Mouse (Mus musculus) right cerebral cortex, adult 2 months (tissue): ENCODE measurements around the gene Sirt7.

ENCODE experiments used
- DNase-seq, 2 experiments: peaks; one replicate each; pipeline ENCODE4 v3.0.0; 2021 to 2022; ENCODE audit warnings: low spot score in 2 of 2

Sirt7 gene

DNA sequence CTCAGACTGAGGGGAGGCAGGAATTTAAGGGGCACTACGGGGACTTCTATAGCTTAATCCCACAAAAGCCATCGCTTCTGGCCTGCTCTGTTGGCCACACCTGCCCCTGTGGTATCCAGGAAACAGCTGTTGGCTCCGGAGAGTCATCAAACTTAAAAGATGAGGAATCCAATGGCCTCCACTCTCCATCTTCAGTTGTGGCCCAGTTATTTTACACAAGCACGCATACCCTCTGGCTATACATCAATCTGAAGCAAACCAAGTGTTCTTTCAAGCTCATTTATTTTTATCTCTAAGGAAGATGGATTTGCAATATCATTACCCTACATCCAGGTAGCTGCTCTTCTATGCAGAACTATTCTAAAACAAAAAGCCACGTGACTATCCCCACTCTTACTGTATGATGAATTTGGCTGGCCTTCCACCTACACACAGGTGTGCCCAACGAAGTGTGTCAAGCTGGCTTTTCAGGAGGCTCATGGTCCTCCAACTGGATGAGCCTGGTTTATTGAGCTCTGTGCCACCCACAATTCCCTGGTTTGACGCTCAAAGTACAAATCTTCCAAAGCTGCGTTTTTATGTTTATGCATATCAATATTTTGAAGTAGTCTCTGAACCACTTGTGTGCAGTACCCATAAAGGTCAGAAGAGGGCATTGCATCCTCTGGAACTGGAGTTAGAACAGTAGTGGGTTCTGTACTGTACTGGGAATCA, 42.6 kb downstream of the Sirt7 start:
- peak in 1 of 2 experiments; percentile 18 for DNase-seq

DNA sequence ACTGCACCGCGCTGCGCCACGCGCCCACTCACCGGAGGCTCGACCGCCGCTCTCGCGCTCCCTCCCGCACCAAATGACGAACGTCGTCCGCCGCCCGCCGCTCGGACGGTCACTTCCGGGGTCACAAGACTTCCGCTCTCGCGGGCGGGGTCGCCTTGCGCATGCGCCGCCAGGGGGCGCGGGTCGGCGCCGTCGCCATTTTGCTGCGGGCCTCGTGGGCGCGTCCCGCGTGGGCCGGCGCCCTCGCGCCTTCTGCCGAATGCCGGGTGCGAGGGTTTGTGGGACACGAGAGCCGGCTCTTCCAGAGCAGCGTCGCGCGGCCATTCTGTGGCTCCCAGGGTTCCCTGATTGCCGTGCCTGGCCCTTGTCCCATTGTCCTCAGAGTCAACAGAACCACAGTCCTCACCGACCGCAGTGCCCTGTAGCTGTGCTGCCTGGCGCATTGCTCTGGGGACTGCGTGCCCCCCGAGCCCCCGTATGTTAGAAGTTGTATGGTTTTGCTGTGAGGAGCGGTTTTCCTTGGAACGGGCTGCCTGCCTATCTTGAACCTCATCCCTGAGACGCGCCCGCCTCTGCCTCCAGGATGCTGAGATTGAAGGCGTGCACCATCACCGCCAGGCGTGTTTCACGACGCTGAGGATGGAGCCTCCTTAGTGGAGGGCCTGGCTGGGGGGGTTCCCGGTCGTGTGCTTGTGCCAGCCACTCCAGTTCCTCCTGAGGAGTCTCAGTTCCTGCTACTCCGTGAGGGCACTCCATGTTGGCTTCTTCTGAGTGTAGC, 43.4 kb downstream of the Sirt7 start, which contains the start of gene Arhgdia:
Gene Arhgdia, minus strand, starts transcription at position 135 of the 778 bp plus-strand sequence.
- peak; percentile 89 for DNase-seq

DNA sequence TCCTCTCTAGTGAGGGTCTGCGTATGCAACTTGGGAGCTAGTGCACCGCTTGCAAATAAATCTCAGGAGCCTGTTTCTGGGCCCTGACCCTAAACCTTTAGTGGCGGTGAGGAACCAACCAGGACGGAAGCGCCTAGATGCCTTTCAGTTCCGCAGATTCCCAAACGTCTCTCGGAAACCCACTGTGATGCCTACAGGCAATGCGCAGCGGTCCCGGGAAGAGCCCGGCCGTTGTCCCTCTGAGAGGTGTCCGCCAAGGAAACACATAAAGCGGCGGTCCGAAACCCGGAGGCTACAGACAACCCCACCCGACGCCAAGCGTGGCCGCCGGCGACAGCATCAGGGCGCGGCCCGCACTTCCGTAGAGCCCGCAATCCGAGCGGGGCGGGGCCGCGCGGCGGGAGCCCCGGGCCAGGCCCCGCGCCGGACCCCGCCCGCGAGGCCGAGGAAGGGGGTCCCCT, 44.1 kb downstream of the Sirt7 start:
- peak; percentile 29 to 46 for DNase-seq

DNA sequence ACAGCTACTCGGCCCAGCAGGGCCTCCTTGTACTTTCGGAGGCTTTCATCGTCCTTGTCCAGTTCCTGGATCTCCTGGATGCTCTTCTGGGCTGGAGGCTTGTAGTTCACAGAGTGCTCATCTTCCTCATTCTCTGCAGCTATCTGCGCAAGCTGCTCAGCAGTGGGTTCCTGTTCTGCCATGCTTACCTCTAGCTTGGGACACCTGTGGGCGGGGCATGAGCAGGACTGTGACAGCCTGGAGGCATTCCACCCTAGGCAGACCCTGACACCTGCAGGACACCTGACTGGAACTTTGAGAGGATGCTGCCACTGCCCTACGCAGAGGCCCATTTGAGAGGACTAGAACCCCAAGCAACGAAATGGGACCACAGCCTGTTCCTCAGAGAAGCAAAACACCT, 44.9 kb downstream of the Sirt7 start:
- DNase-seq, result no peak

DNA sequence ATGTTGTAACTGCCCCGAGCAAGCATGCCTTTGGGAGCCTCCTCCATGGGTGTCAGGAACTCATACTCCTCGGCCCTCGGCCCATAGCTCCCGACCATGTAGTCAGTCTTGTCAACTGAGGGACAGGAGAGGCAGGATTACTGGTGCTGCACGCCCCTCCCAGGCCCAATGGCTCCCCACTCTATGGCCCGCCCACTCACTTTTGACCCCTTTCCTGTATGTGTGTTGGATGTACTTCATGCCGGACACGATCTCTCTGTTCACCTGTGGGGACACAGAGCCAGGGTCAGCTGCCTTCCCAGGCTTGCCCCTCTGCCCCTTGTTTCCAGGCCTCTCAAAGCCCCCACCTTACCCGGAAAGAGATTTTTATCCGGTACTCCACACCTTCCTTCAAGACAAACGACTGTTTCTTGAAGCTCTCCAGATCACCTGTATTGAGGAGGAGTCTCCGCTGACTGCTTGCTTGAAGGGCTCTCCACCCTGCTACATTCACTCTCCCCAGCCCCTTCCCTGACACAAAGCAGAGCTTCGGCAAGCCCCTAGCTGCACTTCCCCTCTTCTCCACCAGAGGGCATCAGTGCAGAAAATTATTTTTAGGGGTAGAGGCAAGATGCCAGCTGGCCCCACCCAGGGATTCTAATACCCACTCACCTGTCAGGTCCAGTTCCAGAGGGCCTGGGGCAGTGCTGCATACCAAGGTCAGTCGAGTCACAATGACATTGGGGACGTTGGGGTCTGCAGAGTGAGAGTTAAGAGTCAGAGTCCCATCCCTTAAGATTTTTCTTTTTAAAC, 45.5 kb downstream of the Sirt7 start:
- peak; percentile 70 to 82 for DNase-seq

DNA sequence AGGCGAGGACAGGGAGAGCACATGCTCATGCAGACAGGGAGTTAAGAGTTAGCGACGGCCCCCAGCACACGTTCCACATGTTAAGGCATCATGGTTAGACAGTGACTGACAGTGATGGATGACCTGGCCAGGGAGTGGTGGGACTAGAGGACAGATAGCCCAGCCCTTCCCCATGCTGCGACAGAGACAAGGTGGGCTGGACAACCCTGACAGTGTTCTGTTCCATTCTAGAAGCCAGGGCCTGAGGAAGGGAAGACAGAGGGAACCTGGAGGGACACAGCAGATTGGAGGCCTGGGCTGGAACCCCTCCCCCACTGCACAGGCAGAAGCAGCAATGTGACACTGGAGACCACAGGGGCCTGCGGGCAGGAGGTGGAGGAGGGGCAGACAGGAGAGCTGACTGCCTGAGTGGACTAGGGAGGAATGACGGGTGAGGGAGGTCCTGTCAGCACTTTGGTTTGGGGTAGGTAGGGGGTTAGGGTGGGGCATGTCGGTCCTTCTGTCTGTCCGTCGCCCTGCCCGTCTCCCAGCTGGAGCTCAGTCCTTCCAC, 46.3 kb downstream of the Sirt7 start:
- no peak for DNase-seq

DNA sequence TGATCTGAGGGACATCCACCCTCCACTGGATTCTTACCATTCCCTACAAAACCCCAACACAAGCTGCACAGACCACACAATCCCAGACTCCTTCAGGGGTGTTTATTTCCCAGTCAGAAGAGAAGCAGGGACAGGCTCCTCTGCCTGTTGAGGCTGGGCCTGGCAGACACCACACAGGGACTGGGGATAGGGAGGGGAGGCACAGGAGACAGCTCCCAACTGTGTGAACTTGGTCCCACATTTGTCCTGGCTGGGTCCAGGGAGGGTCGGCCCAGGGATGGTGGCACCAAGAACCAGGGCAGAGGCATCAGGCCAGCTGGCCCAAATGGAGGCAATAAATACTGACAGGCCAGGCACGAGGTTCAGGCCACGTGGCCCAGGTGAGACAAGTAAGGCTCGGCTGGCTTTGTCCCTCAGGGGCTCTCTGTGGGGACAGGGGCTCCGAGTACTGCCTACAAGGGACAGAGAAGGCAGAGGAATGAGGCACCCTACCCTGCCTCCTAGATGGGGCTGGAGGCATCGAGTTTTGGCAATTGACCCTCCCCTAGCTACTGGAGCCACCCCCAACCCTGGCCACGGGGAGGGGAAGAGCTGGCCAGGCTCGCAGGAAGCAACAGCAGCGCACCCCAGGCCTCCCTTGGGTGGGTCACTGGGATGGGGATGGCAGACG, 46.9 kb downstream of the Sirt7 start:
- no peak for DNase-seq

DNA sequence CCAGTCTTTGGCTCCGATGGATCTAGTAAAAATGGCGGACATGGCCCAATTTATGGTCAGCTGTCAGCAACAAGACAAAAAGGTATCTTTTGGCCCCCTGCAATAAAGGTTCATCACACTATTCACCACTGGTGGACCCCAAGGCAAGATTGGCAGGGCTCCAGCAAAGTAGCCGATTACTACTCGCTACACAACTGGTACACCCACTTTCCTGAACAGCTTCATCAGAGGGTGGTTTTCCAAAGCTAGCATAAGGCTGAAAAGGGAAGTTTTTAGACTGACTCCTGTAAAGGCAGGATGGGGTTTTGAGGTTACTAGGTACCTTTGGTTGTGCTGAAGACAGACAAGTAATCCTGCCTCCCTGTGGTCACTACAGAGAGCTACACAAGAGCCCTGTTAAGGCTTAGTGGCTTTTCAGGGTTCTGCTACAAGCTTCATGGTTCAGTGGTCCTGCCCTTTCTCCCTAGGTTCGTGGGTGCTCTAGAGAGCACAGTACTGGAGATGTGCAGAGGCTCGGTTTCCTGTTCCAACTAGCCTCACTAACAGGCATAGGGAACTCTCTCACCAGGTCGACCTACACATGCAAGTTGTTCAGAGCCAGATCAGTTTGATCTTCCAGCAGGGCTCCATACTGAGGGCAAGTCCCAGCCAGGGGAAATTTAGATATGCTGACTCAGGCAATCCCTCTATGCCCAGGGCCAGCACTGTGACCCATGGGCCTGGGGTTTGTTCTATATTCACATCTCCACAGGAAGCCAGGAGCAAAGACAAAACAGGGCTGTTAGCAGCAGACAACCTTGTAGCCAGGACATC, 47.6 kb downstream of the Sirt7 start:
- DNase-seq, result no peak

DNA sequence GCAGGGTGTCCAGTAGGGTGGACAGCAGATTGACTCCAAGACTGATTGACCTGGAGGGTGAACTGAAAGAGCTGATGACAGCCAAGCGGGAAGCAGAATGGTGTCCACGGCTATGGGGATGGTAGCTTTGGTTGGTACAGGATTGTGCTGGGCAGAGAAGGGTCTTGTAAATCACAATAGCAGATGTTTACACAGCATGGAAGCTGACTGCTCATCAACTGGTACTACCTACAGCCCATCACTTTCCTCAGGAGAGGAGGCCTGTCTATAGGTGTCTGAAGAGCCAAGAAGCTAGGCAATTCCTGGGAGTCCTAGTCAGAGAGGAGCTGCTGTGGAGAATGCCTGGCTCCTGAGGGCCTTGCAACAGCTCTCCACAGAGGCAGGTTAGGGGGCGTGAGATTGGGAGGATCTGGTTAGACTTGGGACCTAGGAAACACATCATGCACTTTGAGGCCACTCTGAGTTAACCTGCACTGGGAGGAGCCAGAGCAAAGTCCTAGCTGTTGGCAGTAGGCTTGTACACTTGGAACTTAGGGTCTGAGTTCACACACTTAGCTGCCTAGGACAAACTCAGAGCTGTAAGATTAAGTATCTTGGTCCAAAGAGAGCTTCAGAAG, 48.6 kb downstream of the Sirt7 start:
- DNase-seq, result no peak

DNA sequence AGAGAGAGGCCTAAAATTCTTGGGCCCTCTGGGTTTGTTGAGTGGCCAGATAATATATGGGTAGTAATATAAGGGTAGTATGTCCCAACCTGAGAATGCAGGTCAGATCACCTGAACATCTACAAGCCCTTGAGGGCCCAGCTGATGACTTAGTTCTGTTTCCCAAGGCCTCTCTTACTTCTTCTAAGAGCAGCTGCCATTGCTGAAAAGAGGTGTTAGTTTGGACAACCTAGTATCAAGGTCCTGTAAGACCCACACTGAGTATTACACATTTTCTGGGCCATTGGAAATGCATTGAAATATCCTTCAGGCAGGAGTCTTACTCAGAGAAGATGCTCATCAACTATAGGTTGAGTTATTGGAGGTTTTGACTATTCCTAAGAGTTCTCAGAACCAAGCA, 49.1 kb downstream of the Sirt7 start:
- no peak for DNase-seq

DNA sequence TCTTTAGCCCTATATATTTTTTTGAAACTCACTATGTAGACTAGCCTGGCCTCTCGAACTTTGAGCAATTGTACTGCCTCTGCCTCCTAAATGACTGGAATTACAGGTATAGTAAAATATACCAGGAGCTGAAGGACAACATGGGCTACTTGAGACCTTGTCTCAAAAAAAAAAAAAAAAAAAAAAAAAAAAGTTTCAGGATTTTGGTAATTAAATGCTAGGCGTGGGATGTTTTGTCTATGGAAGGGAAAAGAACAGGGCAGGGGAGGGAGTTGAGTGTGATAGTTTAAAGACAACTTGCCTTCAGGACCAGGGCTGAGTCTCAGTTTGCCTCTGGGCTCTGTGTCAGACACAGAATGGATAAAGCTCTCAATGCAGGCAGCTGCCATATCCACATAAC, 50.0 kb downstream of the Sirt7 start:
- DNase-seq, result no peak

DNA sequence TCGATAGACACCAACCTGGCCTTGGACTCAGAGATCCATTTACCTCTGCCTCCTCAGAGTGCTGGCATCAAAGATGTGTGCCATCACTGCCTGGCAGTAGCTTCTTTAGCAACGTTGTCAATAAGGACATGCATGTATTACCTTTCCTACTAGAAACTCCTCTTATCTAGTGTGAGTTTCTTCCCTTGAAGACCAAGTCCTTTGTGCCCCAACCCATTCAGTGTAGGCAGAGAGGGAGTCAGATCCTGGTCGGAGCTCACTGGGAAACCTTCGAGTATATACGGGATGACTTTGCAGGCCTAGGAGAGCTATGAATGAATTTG, 50.8 kb downstream of the Sirt7 start:
- no peak for DNase-seq

DNA sequence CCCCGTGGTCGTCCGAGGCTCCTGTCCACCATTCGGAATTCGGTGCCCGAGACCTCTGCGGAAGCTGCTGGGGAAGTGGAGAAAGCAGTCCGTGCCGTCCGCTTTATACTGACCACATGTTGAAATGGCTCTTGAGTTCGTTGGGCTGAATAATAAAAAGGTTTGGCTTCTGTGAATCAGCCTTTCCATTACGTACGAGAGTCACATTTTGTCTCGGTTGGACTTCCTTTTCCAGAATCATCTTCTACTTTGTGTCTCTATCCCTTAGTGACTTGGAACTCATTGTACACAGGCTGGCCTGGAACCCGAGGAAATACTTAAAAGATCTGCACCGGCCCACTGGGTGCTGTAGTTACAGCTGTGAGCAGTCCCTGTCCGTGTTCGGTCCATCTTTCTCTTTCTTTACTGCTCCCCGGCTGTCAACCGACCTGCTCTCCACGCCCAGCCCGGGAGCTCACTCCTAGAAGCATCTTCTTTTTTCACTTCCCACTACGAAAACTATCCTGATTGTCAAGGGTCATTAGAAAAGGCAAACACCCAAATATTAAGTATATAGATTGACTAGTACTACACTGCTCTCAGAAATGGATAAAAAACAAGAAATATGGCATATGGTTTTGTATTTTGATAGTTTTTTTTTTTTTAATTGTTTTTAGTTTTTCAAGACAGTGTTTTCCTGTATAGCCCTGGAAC, 51.3 kb downstream of the Sirt7 start:
- DNase-seq, result no peak

DNA sequence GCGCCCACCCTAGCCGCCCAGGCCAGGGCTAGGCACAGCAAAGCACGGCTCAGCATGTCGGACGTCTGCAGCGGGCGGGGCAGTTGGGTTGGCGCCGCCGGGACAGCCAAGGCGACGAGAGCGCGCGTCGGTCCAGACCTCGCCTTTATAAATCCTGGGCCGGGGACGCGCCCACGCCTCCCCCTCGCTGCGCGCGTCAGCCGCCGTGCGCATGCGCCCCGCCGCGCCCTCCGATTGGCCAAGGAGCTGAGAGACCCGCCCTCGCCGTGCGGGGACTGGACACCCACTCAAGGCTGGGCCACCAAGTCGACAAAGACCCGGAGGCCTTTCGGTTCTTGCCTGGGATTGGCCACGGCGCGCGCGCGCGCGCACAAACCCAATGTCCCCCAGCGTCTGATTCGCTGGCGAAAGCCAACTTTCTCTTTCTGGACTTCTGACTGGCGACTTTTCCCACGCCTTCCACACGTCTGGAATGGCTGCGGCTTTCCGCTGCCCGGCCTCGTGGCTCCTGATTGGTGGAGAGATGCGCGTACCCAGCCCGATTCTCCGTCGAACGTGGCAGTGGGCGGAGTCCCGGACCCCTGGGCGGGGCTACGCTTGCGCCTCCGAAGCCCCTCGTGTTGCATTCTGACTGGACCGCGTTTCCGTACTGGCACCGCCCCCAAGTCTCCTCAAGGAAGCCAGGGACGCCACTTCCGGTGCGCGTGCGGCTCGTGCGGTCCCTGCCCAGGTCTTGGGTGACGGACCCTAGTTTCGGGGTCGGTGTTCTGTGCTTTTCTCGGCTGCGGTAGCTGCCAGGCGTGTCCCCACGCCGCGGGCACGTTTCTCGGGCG, 52.1 kb downstream of the Sirt7 start, which contains the start of gene P4hb:
Gene P4hb, minus strand, starts transcription at position 502 of the 833 bp plus-strand sequence.
- DNase-seq, result peak; percentile 99

DNA sequence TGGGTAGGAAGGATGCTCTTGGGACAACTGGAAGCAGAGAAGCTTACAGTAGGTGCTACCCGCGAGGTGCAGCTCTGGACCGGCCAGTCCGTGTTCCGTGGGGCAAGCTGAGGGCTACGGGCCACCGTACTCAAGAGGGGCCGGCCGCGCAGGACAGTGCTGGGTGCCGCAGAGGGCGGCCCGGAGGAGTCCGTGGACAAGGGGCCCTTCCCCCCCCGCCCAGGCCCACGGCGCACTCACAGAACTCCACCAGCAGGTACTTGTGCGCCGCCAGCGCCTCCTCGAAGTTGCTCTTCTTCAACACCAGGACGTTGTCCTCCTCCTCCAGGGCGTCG, 52.7 kb downstream of the Sirt7 start:
- no peak for DNase-seq

DNA sequence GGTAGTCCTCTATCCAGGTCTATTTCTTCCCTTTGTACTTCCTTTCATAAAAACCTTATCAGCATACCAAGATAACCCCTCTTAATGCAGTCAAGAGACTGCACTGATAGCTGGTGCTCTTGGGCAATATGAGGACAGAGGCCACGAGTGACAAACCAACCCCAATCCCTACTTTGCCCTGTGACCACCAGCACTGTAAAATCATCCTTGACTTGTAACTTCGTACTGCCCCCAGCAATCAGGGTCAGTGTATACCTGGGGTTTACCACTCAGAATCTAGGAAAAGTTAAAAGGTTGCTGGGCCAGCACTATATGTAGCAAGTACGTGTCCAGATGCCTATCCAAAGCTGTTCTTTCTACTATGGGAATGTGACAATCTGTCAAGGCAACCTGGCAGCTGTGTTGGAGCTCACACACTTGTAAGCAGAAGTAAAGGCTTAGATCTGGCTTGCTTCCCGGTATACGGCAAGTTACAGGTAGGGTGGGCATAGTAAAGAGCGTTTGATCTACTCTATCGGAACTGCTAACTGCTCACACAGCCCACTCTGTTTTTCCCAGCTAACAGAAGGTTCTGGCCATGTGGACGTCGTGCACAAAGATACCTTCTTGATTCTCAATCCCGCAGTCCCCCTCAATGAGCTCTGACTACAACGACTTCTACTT, 53.2 kb downstream of the Sirt7 start:
- no peak for DNase-seq

DNA sequence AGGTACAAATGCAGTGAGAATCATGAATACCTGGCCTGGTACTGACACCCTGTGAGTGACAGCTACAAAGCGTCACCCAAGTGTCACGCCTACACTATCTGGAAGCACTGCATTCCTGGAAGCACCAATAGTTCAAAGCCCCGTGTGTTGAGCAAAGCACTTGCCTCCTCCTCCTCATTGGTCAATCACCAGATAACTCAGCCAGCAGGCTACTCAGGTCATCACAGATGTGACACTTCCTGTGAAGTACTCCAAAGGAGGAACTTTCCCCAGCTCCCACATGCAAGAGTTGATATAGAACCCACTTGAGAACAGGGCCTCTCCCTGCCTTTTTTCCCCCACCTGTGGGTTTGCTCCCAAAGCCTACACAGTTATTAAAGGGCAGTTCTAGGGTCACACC, 53.9 kb downstream of the Sirt7 start:
- no peak for DNase-seq
